ENCODE assay signal across 23 mouse cellular contexts in genomic region chr12:104665521-104665920, GRCm38 (mm10).
A peak's percentile ranks its signal among the peaks of the same experiment; 100 is the strongest.
DNase-seq lines count a peak whose midpoint lies in the region; ATAC-seq and TF ChIP-seq lines count a peak whose summit lies in the region.
"Had no signal": no experiment of that assay in that cellular context is flagged by ENCODE, and none has a peak within 500 bp of the region (broad histone marks: within the 10 kb centered on the region; RNA-seq: fewer than 3 reads in every experiment).

No protein-coding gene starts in this region.

- DNase-seq in adrenal gland, postnatal 10 days, result peak; percentile 10
- DNase-seq in adrenal gland, postnatal 25 days, result no peak
- peak; percentile 59 for DNase-seq in limb, embryonic 11.5 days (ENCODE audit: low spot score)
- DNase-seq in limb, embryonic 10.5 days (ENCODE audit: low spot score), result no peak
- DNase-seq in fibroblast of lung, adult 2 months (ENCODE audit: low read depth), result peak; percentile 44
- DNase-seq in ovary, postnatal 36 days (ENCODE audit: low spot score), result no peak
- DNase-seq in embryo, embryonic 11 days, result no peak
- DNase-seq: cerebellum, adult 11 months; cerebellum, postnatal 14 days; kidney, adult 2 months; kidney, postnatal 14 days; liver, postnatal 0 days; right cerebral cortex, postnatal 4 days; thymus, postnatal 25 days had no signal

- H3ac ChIP-seq in myocyte (ENCODE audit: control insufficient read depth, insufficient read length), result no peak overlapping the region

- no peak for TF ChIP-seq POLR2A in myocyte (IDR thresholded peaks at IDR 0.05; ENCODE audit: insufficient read length, low read depth)

- 0 out of 2 replicates have a peak overlapping the region, but pooled peaks have one; percentile 18 for H3K27ac ChIP-seq in limb, embryonic 11.5 days (replicated peaks; ENCODE audit: low read depth, low read length)
- no peak overlapping the region; the same call in 1 of the 2 replicates for H3K27ac ChIP-seq in limb, embryonic 10.5 days
- H3K27ac ChIP-seq: forebrain, embryonic 13.5 days; hindbrain, embryonic 15.5 days; midbrain, embryonic 10.5 days; stomach, embryonic 15.5 days had no signal

- H3K36me3 ChIP-seq in limb, embryonic 11.5 days (ENCODE audit: control insufficient read depth, insufficient read depth, low read length), result no peaks in the 10 kb centered on the region
- H3K36me3 ChIP-seq in limb, embryonic 10.5 days, result no peaks in the 10 kb centered on the region
- no peaks in the 10 kb centered on the region for H3K36me3 ChIP-seq in myocyte (ENCODE audit: control insufficient read depth, insufficient read depth)
- H3K36me3 ChIP-seq: hindbrain, embryonic 15.5 days; midbrain, embryonic 10.5 days; stomach, embryonic 15.5 days had no signal

- no peak overlapping the region for H3K4me2 ChIP-seq in limb, embryonic 11.5 days (ENCODE audit: low read depth, severe bottlenecking)
- H3K4me2 ChIP-seq in myocyte (ENCODE audit: low read depth), result peak overlapping the region; percentile 42
- H3K4me2 ChIP-seq: forebrain, embryonic 13.5 days; heart, embryonic 11.5 days; hindbrain, embryonic 15.5 days; liver, embryonic 11.5 days; stomach, embryonic 15.5 days had no signal

- peaks cover 10% of the 10 kb centered on the region for H3K4me1 ChIP-seq in limb, embryonic 11.5 days (ENCODE audit: control insufficient read depth, insufficient read depth, low read length)
- H3K4me1 ChIP-seq in limb, embryonic 10.5 days, result peaks cover 29% of the 10 kb centered on the region
- H3K4me1 ChIP-seq: forebrain, embryonic 13.5 days; hindbrain, embryonic 15.5 days; midbrain, embryonic 10.5 days; stomach, embryonic 15.5 days had no signal

- no peaks in the 10 kb centered on the region for H3K9me3 ChIP-seq in limb, embryonic 11.5 days (ENCODE audit: control insufficient read depth, low read length)
- H3K9me3 ChIP-seq in limb, embryonic 10.5 days (replicated peaks), result no peaks in the 10 kb centered on the region
- H3K9me3 ChIP-seq: forebrain, embryonic 13.5 days; hindbrain, embryonic 15.5 days; midbrain, embryonic 10.5 days; stomach, embryonic 15.5 days had no signal

- H3K4me3 ChIP-seq in limb, embryonic 11.5 days (ENCODE audit: low read depth, low read length), result no peak overlapping the region
- H3K4me3 ChIP-seq in limb, embryonic 10.5 days, result no peak overlapping the region
- no peak overlapping the region for H3K4me3 ChIP-seq in myocyte
- H3K4me3 ChIP-seq: forebrain, embryonic 13.5 days; hindbrain, embryonic 15.5 days; midbrain, embryonic 10.5 days; stomach, embryonic 15.5 days had no signal

- no peaks in the 10 kb centered on the region for H3K79me2 ChIP-seq in myocyte (ENCODE audit: control insufficient read depth, insufficient read depth)

- no peaks in the 10 kb centered on the region for H3K27me3 ChIP-seq in limb, embryonic 11.5 days (ENCODE audit: control insufficient read depth, insufficient read depth, low read length)
- peaks cover 37% of the 10 kb centered on the region; the same call in 1 of the 2 replicates for H3K27me3 ChIP-seq in limb, embryonic 10.5 days (ENCODE audit: low read depth, poor library complexity, severe bottlenecking)
- peaks cover 3% of the 10 kb centered on the region for H3K27me3 ChIP-seq in myocyte (ENCODE audit: control insufficient read depth, insufficient read depth, insufficient read length)
- H3K27me3 ChIP-seq: forebrain, embryonic 13.5 days; hindbrain, embryonic 15.5 days; stomach, embryonic 15.5 days had no signal

- peak; percentile 44; the same call in 1 of the 2 replicates for ATAC-seq in limb, embryonic 11.5 days (ENCODE audit: insufficient number of reproducible peaks, low FRiP score, low TSS enrichment, low read depth)
- ATAC-seq: forebrain, embryonic 13.5 days; liver, postnatal 0 days; lung, postnatal 0 days; midbrain, embryonic 16.5 days had no signal

- WGBS in limb, embryonic 11.5 days, result 53% methylated on average over 9 of the region's 9 CpGs
- 83% methylated on average over 9 of the region's 9 CpGs for WGBS in limb, embryonic 10.5 days

- no peak overlapping the region for H3K9ac ChIP-seq in limb, embryonic 11.5 days (ENCODE audit: low read length)
- H3K9ac ChIP-seq: forebrain, embryonic 13.5 days; hindbrain, embryonic 15.5 days; liver, postnatal 0 days; stomach, embryonic 15.5 days had no signal

TF ChIP-seq in myocyte, 11 proteins besides CTCF, POLR2A, EP300 and RAD21:
- no peak for TF ChIP-seq USF1 (IDR thresholded peaks at IDR 0.05; ENCODE audit: low read depth)
- TF ChIP-seq TCF12 (IDR thresholded peaks at IDR 0.05; ENCODE audit: insufficient read depth, poor library complexity, severe bottlenecking), result no peak
- TF ChIP-seq TCF3 (IDR thresholded peaks at IDR 0.05; ENCODE audit: insufficient read length, low read depth), result no peak
- TF ChIP-seq MAX (IDR thresholded peaks at IDR 0.05; ENCODE audit: low read depth), result no peak
- no peak for TF ChIP-seq MYOG (IDR thresholded peaks at IDR 0.05; ENCODE audit: control insufficient read depth in 1 of 3, insufficient read depth in 1 of 3, insufficient read length in 2 of 3, low read depth in 2 of 3)
- TF ChIP-seq SRF (IDR thresholded peaks at IDR 0.05; ENCODE audit: control insufficient read depth, insufficient read length, low read depth), result no peak
- no peak for TF ChIP-seq MYOD1 (IDR thresholded peaks at IDR 0.05; ENCODE audit: control insufficient read depth in 1 of 3, insufficient read length in 2 of 3, low read depth in 2 of 3)
- TF ChIP-seq POLR2AphosphoS2 (IDR thresholded peaks at IDR 0.05; ENCODE audit: insufficient read length, low read depth), result no peak
- no peak for TF ChIP-seq REST (IDR thresholded peaks at IDR 0.05; ENCODE audit: insufficient read depth, insufficient read length)
- TF ChIP-seq E2F4 (IDR thresholded peaks at IDR 0.05; ENCODE audit: insufficient read depth), result no peak
- no peak for TF ChIP-seq CEBPB (IDR thresholded peaks at IDR 0.05; ENCODE audit: insufficient read depth, poor library complexity, severe bottlenecking)

Comparison
In these comparisons a context has a peak if more than half of its experiments do, and no peak if none do; other contexts are left out.
1. DNase-seq: peak in adrenal gland, postnatal 10 days (single experiment), limb, embryonic 11.5 days (single experiment) and fibroblast of lung, adult 2 months (single experiment); none in adrenal gland, postnatal 25 days (single experiment), limb, embryonic 10.5 days (single experiment), ovary, postnatal 36 days (single experiment) and embryo, embryonic 11 days (single experiment).